Comparison of ENCODE assay signal across 26 mouse cellular contexts in the genomic region with DNA sequence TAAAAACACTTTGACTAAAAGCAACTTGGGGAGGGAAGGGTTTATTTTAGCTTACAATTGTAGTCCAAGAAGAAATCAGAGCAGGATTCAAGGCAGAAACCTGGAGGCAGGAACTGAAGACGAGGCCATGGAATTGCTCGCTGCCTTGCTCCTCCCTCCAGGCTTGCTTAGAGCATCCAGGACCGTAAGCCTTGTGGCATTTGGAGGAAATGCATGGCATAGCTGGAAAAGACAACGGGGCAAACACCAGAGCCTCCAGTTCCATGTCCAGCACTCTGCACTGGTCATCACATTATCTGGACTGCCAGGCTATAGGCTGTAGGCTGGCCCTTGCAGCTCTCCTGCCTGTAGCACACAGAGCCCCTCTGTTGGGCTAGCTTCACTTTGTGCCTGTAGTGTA. TPM values are rescaled to one million over a fixed set of nuclear protein-coding genes. Genes with fewer than 3 reads are reported as not detected.
DNase-seq lines count a peak whose midpoint lies in the region; ATAC-seq and TF ChIP-seq lines count a peak whose summit lies in the region.
"Had no signal": no experiment of that assay in that cellular context is flagged by ENCODE, and none has a peak within 500 bp of the region (broad histone marks: within the 10 kb centered on the region; RNA-seq: fewer than 3 reads in every experiment).

No protein-coding gene starts in this region.

- intact Hi-C loops in heart, postnatal 25 days (cut with DNase I) = no loop called here

- H3K4me1 ChIP-seq in kidney, adult 2 months (ENCODE audit: control insufficient read depth, insufficient read depth, low read length) = peaks cover 8% of the 10 kb centered on the region
- H3K4me1 ChIP-seq in liver, postnatal 0 days (ENCODE audit: insufficient read depth) = peaks cover 24% of the 10 kb centered on the region
- H3K4me1 ChIP-seq in liver, embryonic 11.5 days (replicated peaks; ENCODE audit: control insufficient read depth, insufficient read depth, low read length) = peaks cover 8% of the 10 kb centered on the region

- no peak overlapping the region for H3K4me3 ChIP-seq in kidney, adult 2 months (ENCODE audit: insufficient read depth, low read depth, low read length)
- H3K4me3 ChIP-seq in liver, postnatal 0 days (ENCODE audit: low read depth, low read length) = no peak overlapping the region
- H3K4me3 ChIP-seq in liver, embryonic 11.5 days (ENCODE audit: low read depth, low read length) = no peak overlapping the region
- H3K4me3 ChIP-seq: forebrain, embryonic 10.5 days; heart, embryonic 12.5 days; limb, embryonic 15.5 days; neural tube, embryonic 12.5 days; stomach, embryonic 15.5 days had no signal

- TF ChIP-seq CTCF in kidney, adult 2 months (conservative IDR thresholded peaks at IDR 0.05; ENCODE audit: insufficient read depth, insufficient read length, low read depth, low read length) = no peak
- no peak for TF ChIP-seq CTCF in liver, postnatal 0 days (IDR thresholded peaks at IDR 0.05; ENCODE audit: low read depth)
- 0 out of 2 replicates have a peak, but pooled peaks have one; percentile 3 for TF ChIP-seq CTCF in brain, embryonic 14.5 days (IDR thresholded peaks at IDR 0.05; ENCODE audit: borderline replicate concordance, extremely low read depth, insufficient read depth, insufficient read length)

- no peaks in the 10 kb centered on the region for H3K9me3 ChIP-seq in liver, postnatal 0 days (ENCODE audit: low read length)
- H3K9me3 ChIP-seq in liver, embryonic 11.5 days (ENCODE audit: control insufficient read depth, low read length) = no peaks in the 10 kb centered on the region
- H3K9me3 ChIP-seq: forebrain, embryonic 10.5 days; heart, embryonic 12.5 days; limb, embryonic 15.5 days; neural tube, embryonic 12.5 days; stomach, embryonic 15.5 days had no signal

- H3K27ac ChIP-seq in kidney, adult 2 months (ENCODE audit: insufficient read depth, low read depth, low read length) = peak overlapping the region; percentile 82
- peak overlapping the region; percentile 57; the same call in 1 of the 2 replicates for H3K27ac ChIP-seq in liver, postnatal 0 days (ENCODE audit: low read depth)
- no peak overlapping the region for H3K27ac ChIP-seq in liver, embryonic 11.5 days (ENCODE audit: low read depth, low read length)
- H3K27ac ChIP-seq: forebrain, embryonic 10.5 days; limb, embryonic 15.5 days; neural tube, embryonic 12.5 days; stomach, embryonic 15.5 days had no signal

- 0 out of 2 replicates have a peak overlapping the region, but pooled peaks have one; percentile 39 for H3K4me2 ChIP-seq in liver, postnatal 0 days (ENCODE audit: low read depth, low read length)
- no peak overlapping the region for H3K4me2 ChIP-seq in liver, embryonic 11.5 days
- H3K4me2 ChIP-seq: heart, embryonic 12.5 days; limb, embryonic 15.5 days; lung, embryonic 14.5 days; neural tube, embryonic 12.5 days; stomach, embryonic 15.5 days had no signal

- TF ChIP-seq POLR2A in kidney, adult 2 months (IDR thresholded peaks at IDR 0.05; ENCODE audit: low read depth, low read length) = no peak
- no peak for TF ChIP-seq POLR2A in brain, embryonic 14.5 days (IDR thresholded peaks at IDR 0.05; ENCODE audit: borderline replicate concordance, extremely low read depth, insufficient read depth, insufficient read length, poor library complexity, severe bottlenecking)

- no peak overlapping the region for H3K9ac ChIP-seq in liver, postnatal 0 days (replicated peaks)
- no peak overlapping the region for H3K9ac ChIP-seq in liver, embryonic 11.5 days (ENCODE audit: low read depth, low read length)
- H3K9ac ChIP-seq: heart, embryonic 12.5 days; limb, embryonic 15.5 days; lung, embryonic 14.5 days; neural tube, embryonic 12.5 days; stomach, embryonic 15.5 days had no signal

- H3K27me3 ChIP-seq in kidney, adult 2 months (replicated peaks; ENCODE audit: control insufficient read depth, insufficient read depth, low read length) = no peaks in the 10 kb centered on the region
- H3K27me3 ChIP-seq in liver, postnatal 0 days (ENCODE audit: insufficient read depth, low read length) = no peaks in the 10 kb centered on the region
- no peaks in the 10 kb centered on the region for H3K27me3 ChIP-seq in liver, embryonic 11.5 days (replicated peaks; ENCODE audit: control insufficient read depth, insufficient read depth, low read length)
- H3K27me3 ChIP-seq: CH12.LX; heart, embryonic 12.5 days; limb, embryonic 15.5 days; neural tube, embryonic 12.5 days; stomach, embryonic 15.5 days had no signal

- 38% methylated on average over 4 of the region's 4 CpGs for WGBS in kidney, adult 2 months
- WGBS in liver, postnatal 0 days (ENCODE audit: insufficient replicate concordance) = 79% methylated on average over 4 of the region's 4 CpGs
- 76% methylated on average over 4 of the region's 4 CpGs for WGBS in liver, embryonic 11.5 days

- no peak for ATAC-seq in liver, postnatal 0 days
- no peak for ATAC-seq in liver, embryonic 11.5 days (replicated peaks; ENCODE audit: low FRiP score)
- ATAC-seq: forebrain, embryonic 16.5 days had no signal

- DNase-seq in kidney, adult 2 months = no peak
- DNase-seq in kidney, postnatal 36 days = no peak
- DNase-seq in liver, postnatal 0 days = no peak
- no peak for DNase-seq in liver, embryonic 11.5 days (ENCODE audit: low spot score)
- DNase-seq in 3T3-L1 (ENCODE audit: low read depth, low spot score) = peak; percentile 54
- no peak for DNase-seq in brain, embryonic 14.5 days (ENCODE audit: low read depth)
- DNase-seq in cerebellum, postnatal 14 days = no peak
- DNase-seq in heart, postnatal 25 days (ENCODE audit: low spot score) = no peak
- DNase-seq: adrenal gland, postnatal 10 days; cerebellum, adult 2 months; gastrocnemius, postnatal 14 days; heart, adult 11 months; heart, postnatal 10 days; lung, embryonic 14.5 days; lung, postnatal 4 days; right cerebral cortex, adult 18-20 months; right cerebral cortex, postnatal 4 days; thymus, adult 2 months; thymus, postnatal 4 days had no signal

- TF ChIP-seq EP300 in liver, postnatal 0 days (IDR thresholded peaks at IDR 0.05; ENCODE audit: low read depth) = no peak

- peaks cover 2% of the 10 kb centered on the region for H3K36me3 ChIP-seq in kidney, adult 2 months (ENCODE audit: control insufficient read depth, insufficient read depth, low read length)
- peaks cover 43% of the 10 kb centered on the region for H3K36me3 ChIP-seq in liver, postnatal 0 days (replicated peaks; ENCODE audit: insufficient read depth, low read length)
- H3K36me3 ChIP-seq in liver, embryonic 11.5 days (ENCODE audit: control insufficient read depth, insufficient read depth, low read length) = peaks cover 42% of the 10 kb centered on the region

RNA-seq across cellular contexts. Expression of a gene that starts 4.0 kb away (rescaled TPM):
- 19.3 and 27.3 TPM in 2 replicates for polyA plus RNA-seq in kidney, adult 2 months (2012; rRNA removed)
- polyA plus RNA-seq in liver, postnatal 0 days (2015; fragmentation: Nextera tagmentation; extraction: Ambion mirVana) = 4.3 TPM in 2 replicates
- polyA plus RNA-seq in liver, embryonic 11.5 days (2014; fragmentation: Nextera tagmentation; extraction: Ambion mirVana) = 17.5 and 18.8 TPM in 2 replicates
- 41.0 and 55.9 TPM in 2 replicates for polyA plus RNA-seq in brain, embryonic 14.5 days (2012; rRNA removed)
- 1 to 10 TPM; 6.0 to 6.1 TPM for total RNA-seq in heart, postnatal 25 days (2021)

RNA-seq across cellular contexts. Expression of a gene that starts 4.4 kb away (rescaled TPM):
- 11.0 and 11.5 TPM in 2 replicates for polyA plus RNA-seq in kidney, adult 2 months (2012; rRNA removed)
- polyA plus RNA-seq in liver, postnatal 0 days (2015; fragmentation: Nextera tagmentation; extraction: Ambion mirVana) = 12.3 and 13.2 TPM in 2 replicates
- 66.9 and 68.1 TPM in 2 replicates for polyA plus RNA-seq in liver, embryonic 11.5 days (2014; fragmentation: Nextera tagmentation; extraction: Ambion mirVana)
- polyA plus RNA-seq in brain, embryonic 14.5 days (2012; rRNA removed) = 29.2 and 29.4 TPM in 2 replicates
- total RNA-seq in heart, postnatal 25 days (2021) = 10 to 100 TPM; 12.1 to 12.4 TPM

RNA-seq across cellular contexts. Expression of a gene that starts 14.0 kb away (rescaled TPM):
- polyA plus RNA-seq in kidney, adult 2 months (2012; rRNA removed) = 0.88 and 0.94 TPM in 2 replicates
- polyA plus RNA-seq in liver, postnatal 0 days (2015; fragmentation: Nextera tagmentation; extraction: Ambion mirVana) = not detected in 2 replicates
- polyA plus RNA-seq in liver, embryonic 11.5 days (2014; fragmentation: Nextera tagmentation; extraction: Ambion mirVana) = 24.9 and 29.9 TPM in 2 replicates
- 20.0 and 33.4 TPM in 2 replicates for polyA plus RNA-seq in brain, embryonic 14.5 days (2012; rRNA removed)
- total RNA-seq in heart, postnatal 25 days (2021) = not detected

RNA-seq across cellular contexts. Expression of a gene that starts 15.2 kb away (rescaled TPM):
- polyA plus RNA-seq in kidney, adult 2 months (2012; rRNA removed) = 71.9 and 100 TPM in 2 replicates
- polyA plus RNA-seq in liver, postnatal 0 days (2015; fragmentation: Nextera tagmentation; extraction: Ambion mirVana) = 50.3 and 54.1 TPM in 2 replicates
- polyA plus RNA-seq in liver, embryonic 11.5 days (2014; fragmentation: Nextera tagmentation; extraction: Ambion mirVana) = 95.7 and 97.5 TPM in 2 replicates
- polyA plus RNA-seq in brain, embryonic 14.5 days (2012; rRNA removed) = 76.1 and 81.0 TPM in 2 replicates
- total RNA-seq in heart, postnatal 25 days (2021) = 10 to 100 TPM; 68.3 to 70.1 TPM

RNA-seq across cellular contexts. Expression of a gene that starts 28.4 kb away (rescaled TPM):
- polyA plus RNA-seq in kidney, adult 2 months (2012; rRNA removed) = 104 and 113 TPM in 2 replicates
- polyA plus RNA-seq in liver, postnatal 0 days (2015; fragmentation: Nextera tagmentation; extraction: Ambion mirVana) = 116 and 123 TPM in 2 replicates
- polyA plus RNA-seq in liver, embryonic 11.5 days (2014; fragmentation: Nextera tagmentation; extraction: Ambion mirVana) = 520 and 526 TPM in 2 replicates
- polyA plus RNA-seq in brain, embryonic 14.5 days (2012; rRNA removed) = 164 and 172 TPM in 2 replicates
- total RNA-seq in heart, postnatal 25 days (2021) = 100 to 1,000 TPM; 108 to 112 TPM

Comparison
In these comparisons a context has a peak if more than half of its experiments do, and no peak if none do; other contexts are left out.
1. RNA of a gene that starts 14.0 kb away (polyA plus RNA-seq): 20.0 to 33.4 TPM in brain, embryonic 14.5 days and 24.9 to 29.9 TPM in liver, embryonic 11.5 days; 0.88 to 0.94 TPM in kidney, adult 2 months and not detected in liver, postnatal 0 days; every median in the first group is over 10 times any median in the second.